Mouse (Mus musculus) right cerebral cortex, adult 18-20 months (tissue): Measurements from ENCODE around the gene Wdr59.

Source experiments
- DNase-seq: peaks from one replicate; pipeline ENCODE4 v3.0.0; 2022; ENCODE audit warnings: mixed read lengths

The Wdr59 gene

DNA sequence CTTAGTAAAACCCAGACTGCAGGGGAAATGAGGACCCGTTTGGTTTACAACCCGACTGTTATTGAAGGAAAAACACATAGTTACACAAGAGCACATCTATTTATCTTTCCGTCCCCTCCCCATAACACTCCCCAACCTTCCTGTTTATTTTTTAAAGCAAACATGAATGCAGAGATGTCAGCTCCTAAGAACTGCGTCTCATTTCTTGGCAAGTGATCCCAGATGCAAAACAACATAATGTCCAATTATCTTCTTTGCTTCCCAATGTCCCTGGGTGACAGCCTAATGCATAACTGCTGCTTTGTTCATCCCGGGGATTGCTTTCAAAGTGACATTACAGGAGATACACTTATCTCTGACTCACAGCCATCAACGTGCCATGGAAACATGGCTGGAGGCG is 30.7 kb downstream of the Wdr59 start:
- DNase-seq = no peak

- DNase-seq = no peak
These were observed 31.8 kb downstream of the Wdr59 start for GRCm38 (mm10) chr8:111490034-111490591.

DNA sequence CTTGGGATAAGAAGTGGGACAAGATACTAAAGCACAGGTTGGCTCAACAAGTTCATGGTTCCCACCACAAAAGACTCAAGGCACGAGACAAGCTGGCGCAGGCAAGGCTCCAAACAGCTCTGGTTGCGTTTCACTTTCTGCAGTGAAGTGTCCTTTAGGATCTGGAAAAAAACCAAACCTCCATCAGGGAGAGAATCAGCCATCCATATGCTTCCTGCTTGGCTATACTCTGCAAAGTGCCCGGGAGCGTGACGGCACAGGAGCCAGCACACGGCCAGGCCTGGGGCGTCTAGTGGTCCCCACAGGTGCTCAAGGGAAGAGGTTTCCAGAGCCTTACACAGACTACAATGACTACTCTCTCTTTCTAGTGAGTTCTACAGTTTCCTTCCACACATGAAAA is 41.2 kb downstream of the Wdr59 start:
- no peak for DNase-seq

DNA sequence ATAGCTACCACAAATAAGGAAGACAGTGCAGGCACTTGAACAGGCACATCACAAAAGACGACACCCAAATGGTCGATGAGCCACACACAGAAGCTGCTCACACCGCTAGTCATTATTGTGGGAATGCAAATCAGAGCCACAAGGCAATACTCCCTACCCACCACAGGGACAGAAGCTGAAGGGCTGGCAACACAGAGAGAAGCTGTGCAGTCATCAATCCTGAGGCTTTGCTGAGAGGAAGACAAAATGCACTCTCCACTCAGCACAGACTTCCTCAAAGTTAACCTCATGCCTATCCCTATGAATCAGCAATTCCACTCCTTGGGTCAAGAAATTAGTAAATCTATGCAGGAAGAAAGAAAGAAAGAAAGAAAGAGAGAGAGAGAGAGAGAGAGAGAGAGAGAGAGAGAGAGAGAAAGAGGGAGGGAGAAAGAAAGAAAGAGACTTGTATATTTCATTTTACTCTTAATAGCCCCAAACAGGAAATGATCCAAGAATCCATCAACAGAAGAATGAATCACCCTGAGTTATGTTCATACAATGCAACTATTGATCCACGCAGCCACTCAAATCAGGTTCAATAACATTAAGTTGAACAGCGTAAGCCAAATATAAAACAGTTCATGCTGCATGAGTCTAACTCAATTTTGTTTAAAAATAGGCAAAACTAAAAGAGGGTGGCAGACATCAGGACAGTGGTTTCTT is 44.0 kb downstream of the Wdr59 start:
- no peak for DNase-seq

GRCm38 (mm10) chr8:111471526-111472081 is 50.3 kb downstream of the Wdr59 start:
- peak; percentile 25 for DNase-seq

DNA sequence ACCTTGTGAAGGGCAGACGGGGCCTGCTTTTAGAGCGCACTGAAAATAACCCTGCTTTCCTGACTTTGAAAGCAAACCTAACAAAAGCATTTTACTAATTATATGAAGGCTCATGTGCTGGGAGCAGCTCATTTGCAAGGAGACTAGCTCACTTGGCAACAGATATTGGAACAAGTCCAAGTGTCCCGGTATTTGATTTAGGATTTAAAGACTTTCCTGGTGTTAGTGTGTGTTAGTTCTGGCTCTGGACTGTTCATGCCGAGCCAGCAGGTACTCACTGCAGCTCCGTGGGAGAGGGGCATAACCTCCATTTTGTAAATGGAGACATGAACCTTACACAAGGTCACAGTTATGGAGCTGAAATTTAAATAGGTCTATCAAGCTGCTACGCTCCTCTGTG is 52.9 kb downstream of the Wdr59 start:
- no peak for DNase-seq

GRCm38 (mm10) chr8:111465341-111465740 is 56.6 kb downstream of the Wdr59 start:
- DNase-seq = no peak

DNA sequence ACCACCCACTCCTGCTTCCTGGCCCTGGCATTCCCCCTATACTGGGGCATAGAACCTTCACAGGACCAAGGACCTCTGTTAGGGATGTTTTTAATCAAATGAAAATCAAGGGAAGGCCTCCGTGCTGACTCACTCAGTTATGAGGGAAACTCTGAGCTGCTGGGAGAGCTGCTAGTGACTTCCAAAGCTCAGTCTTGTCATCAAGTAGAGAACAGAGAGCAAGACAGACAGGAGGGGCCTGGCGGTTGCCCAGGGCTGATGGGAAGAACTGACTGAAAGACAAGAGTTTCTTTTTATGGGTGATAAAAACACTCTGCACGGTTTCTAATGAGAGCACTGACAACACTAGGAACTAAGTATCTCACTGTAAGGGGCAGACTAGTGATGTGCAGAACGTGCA is 57.4 kb downstream of the Wdr59 start:
- no peak for DNase-seq

DNA sequence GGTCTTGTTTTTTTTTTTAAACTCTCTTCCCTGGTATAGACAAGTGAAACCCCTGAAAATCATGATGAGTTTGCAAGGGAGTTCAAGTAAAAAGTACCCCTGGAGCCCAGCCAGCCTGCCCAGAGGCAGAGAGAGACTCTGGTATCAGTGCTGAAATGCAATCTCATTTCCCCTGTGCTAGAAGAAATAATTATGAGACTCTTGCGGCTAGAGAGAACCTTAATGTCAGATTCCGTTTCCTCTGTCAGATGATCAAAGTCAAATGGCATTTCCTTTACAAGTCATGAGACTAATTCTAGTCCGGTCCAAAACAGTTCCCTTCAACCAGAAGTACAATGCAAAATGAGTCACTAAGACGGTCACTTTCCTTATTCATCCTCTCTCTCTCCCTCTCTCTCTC is 72.2 kb downstream of the Wdr59 start:
- DNase-seq = no peak

GRCm38 (mm10) chr8:111445960-111446660 is 75.8 kb downstream of the Wdr59 start:
- DNase-seq = no peak

GRCm38 (mm10) chr8:111445558-111445957 is 76.3 kb downstream of the Wdr59 start:
- no peak for DNase-seq

- DNase-seq = no peak
These were observed 77.6 kb downstream of the Wdr59 start for GRCm38 (mm10) chr8:111444245-111444644.

DNA sequence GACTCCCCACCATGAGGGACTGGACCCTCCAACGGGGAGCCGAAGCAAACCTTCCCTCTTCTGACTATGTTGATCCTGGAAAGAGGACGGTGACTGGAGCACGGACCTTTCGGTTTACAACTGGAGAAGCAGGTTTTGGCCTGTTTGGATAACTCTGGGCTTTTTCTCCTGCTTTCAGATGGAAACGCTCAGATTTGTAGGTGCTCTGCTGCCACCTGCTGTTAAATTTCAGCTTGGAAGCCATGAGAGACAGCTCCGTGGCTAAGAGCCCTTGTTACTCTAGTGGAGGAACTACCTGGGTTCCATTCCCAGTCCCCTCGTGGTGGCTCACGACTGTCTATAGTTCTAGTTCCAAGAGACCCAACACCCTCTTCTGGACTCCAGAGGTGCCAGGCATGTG is 82.7 kb downstream of the Wdr59 start:
- peak; percentile 81 for DNase-seq

DNA sequence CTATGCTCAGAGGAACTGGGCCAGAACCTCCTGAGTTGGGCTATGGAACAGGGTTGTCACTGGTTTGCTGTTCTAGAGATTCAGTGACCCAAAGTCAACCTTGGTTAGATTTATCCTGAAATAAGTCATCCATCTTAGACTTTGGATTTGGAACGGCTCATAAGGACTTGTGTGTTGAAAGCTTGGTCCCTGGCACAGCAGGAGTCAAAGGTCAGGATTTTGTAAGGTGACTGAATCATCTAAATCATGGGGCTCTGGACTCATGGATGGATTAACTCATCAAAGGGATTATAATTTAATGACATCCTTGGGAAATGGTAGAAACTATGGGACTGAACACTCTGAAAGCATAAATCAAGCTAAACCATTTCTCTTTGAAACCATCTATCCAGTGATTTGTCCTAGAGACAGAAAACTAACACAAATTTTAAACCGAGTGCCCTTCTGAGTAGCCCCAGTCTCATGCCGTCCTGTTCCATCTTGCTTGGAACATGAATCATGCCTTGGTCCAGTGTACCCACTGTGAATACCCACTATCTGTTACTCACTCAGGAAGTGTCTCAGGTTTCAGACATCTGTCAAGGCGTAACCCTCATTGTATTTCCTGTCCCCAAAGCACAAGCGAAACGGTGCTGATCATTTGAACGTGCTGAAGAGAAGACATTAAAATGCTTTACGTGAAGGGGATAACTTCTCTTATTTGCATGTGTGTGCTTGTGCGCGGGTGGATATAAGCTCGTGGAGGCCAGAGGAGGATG is 86.6 kb downstream of the Wdr59 start:
- no peak for DNase-seq

- no peak for DNase-seq
These were observed 97.2 kb downstream of the Wdr59 start for GRCm38 (mm10) chr8:111424646-111425045.

GRCm38 (mm10) chr8:111424181-111424580 is 97.7 kb downstream of the Wdr59 start:
- DNase-seq = no peak

GRCm38 (mm10) chr8:111422614-111423013 is 99.3 kb downstream of the Wdr59 start:
- DNase-seq = no peak

DNA sequence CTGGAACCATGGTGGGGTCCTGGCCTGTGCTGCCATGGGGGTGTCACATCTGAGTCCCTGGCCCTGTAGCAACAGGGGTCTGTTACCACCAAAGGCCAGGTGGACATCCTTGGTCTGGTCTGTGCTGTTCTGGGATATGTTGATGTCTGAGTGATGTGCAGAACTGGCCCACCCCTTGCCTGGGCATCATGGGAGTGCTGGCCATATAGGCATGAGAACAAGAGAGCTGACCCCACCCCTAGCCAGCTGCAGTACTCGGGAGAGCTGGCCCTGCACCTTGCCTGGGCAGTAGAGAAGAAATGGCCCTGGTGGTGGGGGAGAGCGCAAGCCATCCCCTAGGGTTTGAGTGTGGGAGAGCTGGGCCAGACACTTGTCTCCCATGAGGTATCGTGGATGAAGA is 102.7 kb downstream of the Wdr59 start:
- DNase-seq = no peak

- no peak for DNase-seq
These were observed 103.3 kb downstream of the Wdr59 start for GRCm38 (mm10) chr8:111418601-111419000.

DNA sequence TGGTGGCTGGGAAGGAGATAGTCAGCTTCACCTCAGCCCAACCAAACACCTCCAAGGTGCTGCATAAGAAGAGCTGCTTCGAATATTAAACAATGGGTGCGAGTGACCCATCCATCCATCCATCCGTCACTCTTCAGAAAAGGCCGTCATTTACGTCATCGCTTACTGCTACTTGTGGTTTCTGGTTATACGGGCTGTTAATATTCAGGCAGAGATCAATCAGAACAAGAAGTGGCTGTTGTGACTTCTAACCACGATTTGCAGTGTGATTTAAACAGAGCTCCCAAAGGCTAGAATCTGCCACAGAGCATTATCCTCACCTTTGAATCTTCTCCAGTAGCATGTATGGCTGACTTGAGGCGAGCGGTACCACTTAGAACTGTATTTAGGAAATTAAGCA is 104.7 kb downstream of the Wdr59 start:
- no peak for DNase-seq

GRCm38 (mm10) chr8:111403391-111403790 is 118.5 kb downstream of the Wdr59 start:
- peak; percentile 13 for DNase-seq
